Mouse (Mus musculus) olfactory bulb, adult 2 months (tissue): ENCODE results near the gene Ntn4. TPM values are rescaled to one million over a fixed set of nuclear protein-coding genes. Genes with fewer than 3 reads are reported as not detected.

ENCODE experiments used
- H3K27ac ChIP-seq: fragments of 200-500 bp; 2 replicates; pipeline ENCODE4 v1.5.1; 2012; ENCODE audit warnings: low read depth, low read length; ENCODE audit not compliant: insufficient read depth
- H3K4me1 ChIP-seq: fragments of 200-500 bp; 2 replicates; pipeline ENCODE4 v1.6.1; 2012; ENCODE audit warnings: low read length; ENCODE audit not compliant: control insufficient read depth, insufficient read depth
- H3K4me3 ChIP-seq: fragments of 200-500 bp; 2 replicates; pipeline ENCODE4 v1.5.1; 2012; ENCODE audit warnings: mild to moderate bottlenecking, low read depth, low read length, moderate library complexity; ENCODE audit not compliant: insufficient read depth
- CTCF ChIP-seq: fragments of 200-500 bp; IDR thresholded peaks from 2 replicates; pipeline ENCODE4 v1.5.1; 2012; ENCODE audit warnings: low read depth, mild to moderate bottlenecking, low read length, moderate library complexity; ENCODE audit not compliant: insufficient read depth
- POLR2A ChIP-seq: fragments of 200-500 bp; IDR thresholded peaks from 2 replicates; pipeline ENCODE4 v1.6.1; 2012; ENCODE audit warnings: mild to moderate bottlenecking, low read depth, low read length, moderate library complexity; ENCODE audit not compliant: insufficient read depth
- WGBS: fragments of 180-500 bp; shearing (Covaris S2); methylation state at CpG from one replicate; pipeline ENCODE4 v1.1.7; 2018; 5-methylcytosine and 5-hydroxymethylcytosine counted together
- polyA plus RNA-seq: library from polyadenylated mRNA; stranded (reverse); fragments of >200 nt; gene quantifications from 2 replicates; pipeline ENCODE4 v1.2.4, GENCODE M21; 2012; ENCODE audit warnings: low replicate concordance; ENCODE audit not compliant: missing spikeins, insufficient read depth, insufficient read length

Ntn4 gene
- polyA plus RNA-seq, 1 experiment = not detected

GRCm38 (mm10) chr10:93649127-93649526 is 8.6 kb downstream of the Ntn4 start:
- Histone ChIP-seq H3K27ac (no peak overlapping the region), H3K4me3 (no peak overlapping the region), H3K4me1 (peaks cover 17% of the 10 kb centered on the region)
- no peak for TF ChIP-seq POLR2A
- no peak for TF ChIP-seq CTCF
- 85% methylated on average over 5 of the region's 5 CpGs for WGBS

- no peak for TF ChIP-seq POLR2A
- TF ChIP-seq CTCF = no peak
- Histone ChIP-seq H3K4me1 (peaks cover 13% of the 10 kb centered on the region), H3K27ac (no peak overlapping the region), H3K4me3 (no peak overlapping the region)
- WGBS = 80% methylated on average over 5 of the region's 5 CpGs
Measured at GRCm38 (mm10) chr10:93649600-93649999, 9.1 kb downstream of the Ntn4 start.

GRCm38 (mm10) chr10:93653322-93653721 is 12.8 kb downstream of the Ntn4 start:
- H3K4me3 ChIP-seq = no peak overlapping the region
- no peak overlapping the region for H3K27ac ChIP-seq
- TF ChIP-seq CTCF = no peak
- TF ChIP-seq POLR2A = no peak
- WGBS = 55% methylated on average over 2 of the region's 2 CpGs
- H3K4me1 ChIP-seq = peaks cover 3% of the 10 kb centered on the region; the same call in 1 of the 2 replicates

GRCm38 (mm10) chr10:93655428-93655827 is 14.9 kb downstream of the Ntn4 start:
- Histone ChIP-seq H3K4me1 (peaks cover under 1% of the 10 kb centered on the region; the same call in 1 of the 2 replicates), H3K27ac (no peak overlapping the region), H3K4me3 (no peak overlapping the region)
- 83% methylated on average over 15 of the region's 15 CpGs for WGBS
- TF ChIP-seq CTCF (no peak), POLR2A (no peak)

GRCm38 (mm10) chr10:93659792-93660191 is 19.3 kb downstream of the Ntn4 start:
- Histone ChIP-seq H3K4me3 (no peak overlapping the region), H3K4me1 (peaks cover 5% of the 10 kb centered on the region; the same call in 1 of the 2 replicates), H3K27ac (no peak overlapping the region)
- TF ChIP-seq CTCF (no peak), POLR2A (no peak)
- WGBS = 85% methylated on average over 1 of the region's 1 CpGs

- no peak for TF ChIP-seq POLR2A
- TF ChIP-seq CTCF = no peak
- WGBS = 41% methylated on average over 6 of the region's 6 CpGs
- Histone ChIP-seq H3K4me3 (no peak overlapping the region), H3K4me1 (peaks cover 5% of the 10 kb centered on the region; the same call in 1 of the 2 replicates), H3K27ac (no peak overlapping the region)
Measured at GRCm38 (mm10) chr10:93661348-93661991, 21.0 kb downstream of the Ntn4 start.

GRCm38 (mm10) chr10:93662018-93662417 is 21.5 kb downstream of the Ntn4 start:
- no peak for TF ChIP-seq POLR2A
- no peak for TF ChIP-seq CTCF
- Histone ChIP-seq H3K27ac (no peak overlapping the region), H3K4me3 (no peak overlapping the region), H3K4me1 (peaks cover 5% of the 10 kb centered on the region; the same call in 1 of the 2 replicates)
- WGBS = 55% methylated on average over 5 of the region's 5 CpGs

- TF ChIP-seq CTCF (no peak), POLR2A (no peak)
- no peak overlapping the region for H3K4me3 ChIP-seq
- no peak overlapping the region for H3K27ac ChIP-seq
- peaks cover 3% of the 10 kb centered on the region; the same call in 1 of the 2 replicates for H3K4me1 ChIP-seq
- 85% methylated on average over 2 of the region's 2 CpGs for WGBS
Measured at GRCm38 (mm10) chr10:93666222-93666621, 25.7 kb downstream of the Ntn4 start.

- 63% methylated on average over 3 of the region's 3 CpGs for WGBS
- no peak overlapping the region for H3K27ac ChIP-seq
Measured at GRCm38 (mm10) chr10:93666996-93667395, 26.5 kb downstream of the Ntn4 start.

More at GRCm38 (mm10) chr10:93666996-93667395, 26.5 kb downstream of the Ntn4 start:
- Histone ChIP-seq H3K4me3 (no peak overlapping the region), H3K4me1 (peaks cover 5% of the 10 kb centered on the region)
- TF ChIP-seq POLR2A (no peak), CTCF (no peak)
